Mouse (Mus musculus) brain, embryonic 14.5 days (tissue): ENCODE measurements around the gene Ncam1. TPM values are rescaled to one million over a fixed set of nuclear protein-coding genes. Genes with fewer than 3 reads are reported as not detected.

ENCODE experiments used
- DNase-seq: peaks from one replicate; pipeline ENCODE4 v3.0.0-alpha.2; 2011; ENCODE audit warnings: low read depth
- CTCF ChIP-seq: fragments of 200-500 bp; IDR thresholded peaks from 2 replicates; pipeline ENCODE4 v1.5.1; 2012; ENCODE audit warnings: inconsistent platforms, mild to moderate bottlenecking, moderate library complexity, borderline replicate concordance; ENCODE audit not compliant: insufficient read depth, insufficient read length; ENCODE audit errors: extremely low read depth
- POLR2A ChIP-seq: fragments of 200-500 bp; IDR thresholded peaks from 2 replicates; pipeline ENCODE4 v1.6.1; 2012; ENCODE audit warnings: mild to moderate bottlenecking, inconsistent platforms, borderline replicate concordance; ENCODE audit not compliant: poor library complexity, insufficient read depth, insufficient read length, severe bottlenecking; ENCODE audit errors: extremely low read depth
- polyA plus RNA-seq: library from polyadenylated mRNA; depleted of rRNA; stranded (reverse); fragments of >200 nt; gene quantifications from 2 replicates; pipeline ENCODE4 v1.2.3, GENCODE M21; 2012

The Ncam1 gene
- polyA plus RNA-seq, 1 experiment: 231 TPM

DNA sequence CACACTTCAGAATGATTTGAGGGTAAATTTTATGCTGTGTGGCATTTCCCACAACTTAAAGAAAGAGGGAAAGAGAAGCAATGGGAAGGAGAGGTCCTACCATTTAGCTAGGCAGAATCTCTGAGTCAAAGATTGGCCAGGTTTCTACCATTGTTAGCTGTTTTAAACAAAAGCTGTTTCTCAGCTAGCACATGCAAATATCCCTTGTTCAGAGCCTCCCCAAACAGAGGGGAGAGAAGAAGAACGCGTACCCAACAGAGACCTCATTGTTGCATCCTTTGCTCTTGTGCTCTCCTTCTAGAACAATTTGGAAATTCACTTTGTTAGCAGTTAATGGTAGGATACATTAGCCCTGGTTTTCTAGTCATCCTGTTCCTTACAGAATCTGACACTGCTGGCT lies 137.2 kb downstream of the Ncam1 start:
- TF ChIP-seq POLR2A (no peak), CTCF (no peak)
- DNase-seq: no peak

GRCm38 (mm10) chr9:49658381-49658856 lies 140.3 kb downstream of the Ncam1 start:
- DNase-seq: peak; percentile 85
- TF ChIP-seq POLR2A: no peak
- TF ChIP-seq CTCF: no peak

DNA sequence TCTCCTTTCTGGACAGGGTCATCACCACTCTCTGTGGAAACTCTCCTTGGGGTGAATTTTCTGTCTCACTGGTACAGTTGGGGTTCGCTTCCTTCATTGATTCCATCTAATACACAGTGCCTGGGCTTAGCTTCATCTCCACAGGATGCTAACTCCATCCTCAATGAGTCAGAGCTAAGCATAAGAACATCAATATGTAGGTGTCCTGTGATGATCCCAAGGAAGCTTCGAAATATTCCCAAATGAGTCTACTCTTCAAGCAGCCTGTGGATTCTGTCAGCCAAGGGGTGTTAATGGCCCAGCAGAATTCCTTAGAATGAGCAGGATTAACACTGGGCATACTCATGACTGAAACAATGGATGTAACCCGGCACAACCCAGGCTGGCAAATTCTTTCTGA lies 144.3 kb downstream of the Ncam1 start:
- TF ChIP-seq POLR2A: no peak
- TF ChIP-seq CTCF: no peak
- no peak for DNase-seq

DNA sequence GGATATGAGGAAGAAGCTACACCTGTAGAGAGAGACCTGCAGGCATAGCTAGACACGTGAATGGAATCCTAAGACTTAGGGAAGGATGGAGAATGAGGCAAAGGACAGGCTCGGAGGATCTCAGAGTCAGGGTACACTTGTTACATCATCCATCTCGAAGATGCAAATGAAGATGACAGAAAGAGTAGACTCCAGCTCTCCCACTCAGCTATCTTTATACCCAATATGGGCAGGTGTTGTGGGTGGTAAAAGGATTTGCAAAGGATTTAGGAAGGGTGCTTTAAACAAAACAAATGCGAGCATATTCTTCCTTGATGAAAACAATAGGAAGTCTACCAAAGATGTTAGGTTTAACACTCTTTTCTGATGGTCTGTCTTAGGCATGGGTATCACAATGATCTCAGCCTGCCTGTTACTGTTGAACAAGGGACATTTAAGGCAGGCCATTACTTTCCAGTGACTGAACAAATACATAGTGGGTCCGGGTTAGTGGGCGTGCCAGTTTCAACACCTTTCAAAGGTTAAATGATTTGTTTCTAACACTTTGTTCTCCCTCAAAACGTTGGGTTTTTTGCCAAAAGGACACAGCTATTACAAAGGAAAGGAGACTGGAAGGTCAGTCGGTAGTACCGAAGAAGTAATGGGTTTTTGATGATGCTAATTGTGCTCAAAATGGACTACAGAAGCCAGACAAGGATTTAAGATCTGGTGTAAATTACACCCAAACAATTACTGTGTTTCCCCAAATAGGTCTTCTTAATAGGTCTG lies 145.1 kb downstream of the Ncam1 start:
- TF ChIP-seq POLR2A: no peak
- no peak for TF ChIP-seq CTCF
- DNase-seq: no peak

GRCm38 (mm10) chr9:49644296-49644695 lies 154.4 kb downstream of the Ncam1 start:
- DNase-seq: no peak
- TF ChIP-seq CTCF: no peak
- TF ChIP-seq POLR2A: no peak

DNA sequence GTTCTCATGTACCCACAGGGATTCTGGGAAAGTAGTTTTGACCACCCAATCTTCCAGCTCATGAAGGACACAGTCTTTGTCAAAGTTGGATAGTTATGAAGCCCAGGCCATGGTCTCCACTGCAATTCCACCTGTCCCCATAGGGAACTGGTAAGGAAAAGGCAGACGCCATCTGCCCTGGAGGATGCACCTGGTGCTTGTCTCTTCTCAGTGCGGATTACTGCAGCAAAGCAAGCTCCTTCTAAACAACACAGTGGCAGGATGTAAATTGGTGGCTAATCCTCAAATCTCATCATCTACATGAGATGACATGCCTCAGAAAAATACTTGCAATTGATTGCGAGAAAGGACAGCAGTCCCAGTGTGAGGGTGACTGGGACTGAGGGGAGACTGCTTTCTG lies 158.0 kb downstream of the Ncam1 start:
- DNase-seq: no peak
- TF ChIP-seq CTCF: no peak
- TF ChIP-seq POLR2A: no peak

DNA sequence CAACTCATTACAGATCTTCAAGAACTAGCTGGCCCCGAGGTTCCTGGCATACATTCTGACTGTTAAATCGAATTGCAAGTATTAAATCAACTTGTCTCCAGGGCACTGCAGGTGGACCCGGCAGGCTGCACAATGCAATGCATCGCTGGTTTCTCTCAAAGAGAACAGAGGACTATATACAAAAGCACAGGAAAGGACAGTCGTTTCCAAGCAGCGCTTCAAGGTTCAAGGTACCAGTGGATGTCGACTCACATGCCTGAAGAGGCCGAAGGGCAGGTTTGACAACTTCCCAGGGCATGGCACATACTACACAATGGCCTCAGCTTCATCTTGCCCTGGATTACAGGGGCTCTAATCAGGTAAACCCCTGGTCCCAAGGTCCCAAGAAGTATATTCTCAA lies 158.6 kb downstream of the Ncam1 start:
- TF ChIP-seq POLR2A (no peak), CTCF (no peak)
- peak; percentile 47 for DNase-seq

GRCm38 (mm10) chr9:49637955-49638354 lies 160.8 kb downstream of the Ncam1 start:
- no peak for DNase-seq
- TF ChIP-seq POLR2A: no peak
- no peak for TF ChIP-seq CTCF

DNA sequence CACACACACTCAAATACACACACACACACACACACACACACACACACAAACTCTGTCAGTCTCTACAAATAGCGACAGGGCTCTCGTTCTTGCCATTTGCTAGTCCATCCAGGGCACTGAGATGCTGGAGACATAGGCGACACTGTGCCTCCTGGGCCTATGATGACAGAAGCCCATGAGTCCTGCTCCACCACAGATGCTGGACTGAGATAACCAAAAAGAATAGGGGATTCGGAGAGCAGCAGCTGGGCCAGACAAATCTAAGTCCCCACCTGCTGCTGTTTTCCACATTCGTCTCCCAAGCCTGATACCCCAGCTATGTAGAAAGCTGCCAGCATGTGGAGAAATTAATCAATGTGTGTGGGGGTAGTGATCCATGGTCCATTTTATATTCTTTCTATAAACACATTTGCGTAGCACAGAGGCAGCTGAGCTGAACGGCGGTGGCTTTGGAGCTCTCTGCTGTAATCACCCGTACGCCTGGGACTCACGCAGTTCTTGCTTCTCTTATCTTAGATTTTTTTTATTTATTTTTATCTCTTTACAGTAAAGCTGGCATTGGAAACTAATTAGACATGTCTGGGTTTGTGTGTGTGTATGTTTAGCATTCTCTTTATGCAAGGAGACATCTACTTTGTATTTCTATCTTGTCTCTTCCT lies 162.9 kb downstream of the Ncam1 start:
- peak; percentile 59 for DNase-seq
- no peak for TF ChIP-seq CTCF
- no peak for TF ChIP-seq POLR2A

DNA sequence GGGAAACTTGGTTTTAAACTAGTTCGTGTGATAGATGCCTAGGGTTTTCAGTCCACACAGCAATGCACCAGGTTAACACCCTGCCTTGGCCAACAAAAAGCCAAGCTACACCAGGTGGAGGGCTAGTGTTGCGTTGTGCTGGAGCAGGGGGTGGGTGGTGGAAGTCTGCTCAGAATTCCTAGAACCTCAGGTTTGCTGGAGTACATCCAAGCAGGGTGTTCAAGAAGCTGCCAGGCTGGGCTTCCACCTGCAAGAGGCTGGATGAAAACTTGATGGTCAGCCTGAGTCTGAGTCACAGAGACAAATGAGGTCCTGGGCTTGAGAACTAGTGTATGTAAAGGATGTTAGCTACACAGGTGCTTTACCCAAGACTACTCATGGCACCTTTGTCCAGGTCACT lies 166.1 kb downstream of the Ncam1 start:
- TF ChIP-seq POLR2A (no peak), CTCF (no peak)
- no peak for DNase-seq

DNA sequence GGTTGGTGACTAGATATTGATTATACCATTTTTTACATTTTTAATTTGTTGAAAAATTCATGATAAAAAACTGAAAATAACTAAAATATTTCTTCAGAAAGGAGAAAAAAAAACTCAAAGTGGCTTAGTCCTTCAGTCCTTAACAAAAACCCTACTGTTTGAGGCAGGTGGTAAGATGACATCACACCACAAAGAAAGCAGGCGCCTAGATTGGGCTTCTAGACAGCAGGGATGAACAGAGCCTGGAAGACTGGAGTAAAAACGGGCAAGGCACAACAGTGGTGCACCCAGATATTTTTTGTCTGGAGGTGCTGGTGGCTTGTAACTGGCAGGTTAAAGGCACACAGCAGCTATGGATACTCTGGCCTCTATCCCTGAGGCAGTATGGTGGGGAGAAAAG lies 168.4 kb downstream of the Ncam1 start:
- peak; percentile 46 for DNase-seq
- no peak for TF ChIP-seq POLR2A
- TF ChIP-seq CTCF: no peak
